Mouse (Mus musculus) left cerebral cortex, adult 8-10 months (tissue): ENCODE measurements at regions not wholly inside any gene's neighbourhood (a gene's known extent, or its start where the extent isn't known, plus 50 kb on each side); places are given as distances from the start of the nearest gene placed in this dataset.
"Not testable (repeated sequence)": the region's sequence is repeated elsewhere in the genome, so short reads cannot be mapped to it uniquely, and the experiment has no call there.

Experiments used
- DNase-seq, 2 experiments: peaks; one replicate each; pipeline ENCODE4 v3.0.0; 2022; ENCODE audit warnings: low spot score in 2 of 2

DNA sequence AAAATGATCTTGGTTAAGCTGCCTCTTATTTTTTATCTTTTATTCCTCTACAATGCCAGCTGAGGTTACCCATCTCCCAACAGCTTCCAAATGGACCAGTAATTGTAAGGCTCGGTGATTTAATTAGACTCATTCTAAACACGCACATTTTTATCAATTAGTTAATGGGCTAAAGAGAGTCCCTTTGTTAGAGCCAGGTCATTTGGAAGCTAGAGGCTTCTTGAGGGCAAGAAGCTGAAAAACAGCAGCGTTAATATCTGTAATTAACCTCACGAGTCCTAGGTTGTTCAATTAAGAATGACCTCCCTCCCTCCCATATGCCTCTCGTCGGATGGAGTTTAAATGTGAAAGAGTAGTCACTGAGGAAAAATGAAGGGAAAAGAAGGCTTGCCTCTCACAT lies 66.5 kb downstream of the Otx2 start:
- no peak for DNase-seq

DNA sequence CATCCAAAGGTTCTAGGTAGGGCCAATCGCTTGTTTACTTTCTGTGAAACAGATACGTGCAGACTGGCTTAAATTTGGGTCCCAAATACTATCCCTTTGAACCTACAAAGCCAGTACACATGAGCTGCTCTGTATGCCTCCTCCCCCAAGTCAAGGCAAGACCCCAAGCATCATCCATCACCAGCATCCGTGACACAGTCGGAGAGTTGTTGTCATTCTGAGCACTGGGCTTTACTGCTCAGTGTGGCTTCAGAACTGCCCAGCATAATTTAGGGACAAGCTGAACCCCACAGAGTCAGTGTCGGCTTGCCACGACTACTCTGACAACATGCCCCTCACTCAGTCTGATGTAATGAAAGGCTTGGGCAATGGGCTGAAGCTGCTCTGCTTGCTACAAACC lies 70.1 kb downstream of the Otx2 start:
- DNase-seq = no peak

DNA sequence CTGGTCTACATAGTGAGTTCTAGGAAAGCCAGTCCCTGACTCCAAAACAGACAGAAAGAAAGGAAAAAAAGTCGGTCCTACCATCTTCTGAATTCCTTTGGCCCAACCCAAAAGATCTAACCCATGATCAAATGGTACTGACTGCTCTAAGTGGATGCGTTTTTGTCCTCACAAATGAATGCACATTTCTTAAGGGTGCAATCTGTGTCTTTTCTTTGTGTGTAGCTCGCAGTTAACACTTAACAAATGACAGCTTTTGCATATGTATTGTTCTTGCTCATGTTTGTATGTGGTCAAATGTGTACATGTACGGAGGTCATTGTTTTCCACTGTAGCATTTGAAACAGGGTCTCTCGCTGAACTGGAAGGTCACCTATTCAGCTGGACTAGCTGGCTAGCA lies 79.3 kb downstream of the Otx2 start:
- no peak for DNase-seq

DNA sequence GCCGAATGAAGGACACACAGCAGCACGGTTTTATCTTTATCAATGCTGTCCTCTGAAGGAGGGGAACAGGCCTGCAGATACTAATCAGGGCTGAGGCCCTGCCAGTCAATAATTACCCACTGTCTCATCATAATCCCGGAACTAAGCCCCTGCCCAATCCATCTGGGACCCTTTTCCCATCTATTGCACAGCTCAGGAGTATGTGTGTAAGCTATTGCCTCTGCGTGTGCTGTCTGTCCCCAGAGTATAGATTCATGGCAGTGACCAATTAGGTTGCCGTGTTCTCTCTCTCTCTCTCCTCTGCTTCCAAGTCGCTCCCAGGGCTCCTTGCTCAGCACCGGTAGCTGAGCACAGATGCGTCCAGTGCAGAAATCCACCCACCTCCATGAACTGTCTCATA lies 80.3 kb downstream of the Otx2 start:
- no peak for DNase-seq

DNA sequence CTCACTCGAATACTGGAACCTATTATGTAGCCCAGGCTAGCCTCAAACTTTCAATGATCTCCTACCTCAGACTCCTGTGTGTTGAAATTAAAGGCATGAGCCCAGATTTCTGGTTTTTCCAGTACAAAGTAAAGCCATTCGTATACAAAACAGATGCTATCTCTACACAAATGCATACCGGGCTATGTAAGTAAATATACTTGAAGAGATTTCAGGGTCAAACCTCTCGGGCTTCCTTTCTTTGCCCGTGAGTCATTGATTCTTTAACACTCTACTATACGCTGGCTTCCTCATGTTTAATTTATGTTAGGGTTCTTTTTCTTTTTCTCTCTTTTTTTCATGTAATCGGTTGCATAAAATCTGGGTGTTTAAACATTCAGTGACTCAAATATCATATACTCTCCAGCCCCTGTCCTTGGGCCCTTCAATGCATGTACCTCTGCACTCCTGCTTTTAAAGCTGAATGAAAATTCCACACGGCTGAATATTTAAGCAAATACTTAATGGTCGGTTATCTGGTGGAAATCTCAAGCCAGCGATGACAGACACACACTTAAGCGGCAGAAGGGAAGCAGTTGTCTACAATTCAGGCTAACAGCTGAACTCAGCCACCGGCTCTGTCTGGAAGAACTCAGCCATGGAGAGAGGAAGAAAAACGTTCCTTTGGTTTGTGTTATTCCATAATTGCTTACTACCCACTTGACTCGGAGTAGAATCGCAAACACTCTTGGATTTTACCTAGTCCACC lies 82.0 kb downstream of the Otx2 start:
- DNase-seq = no peak

DNA sequence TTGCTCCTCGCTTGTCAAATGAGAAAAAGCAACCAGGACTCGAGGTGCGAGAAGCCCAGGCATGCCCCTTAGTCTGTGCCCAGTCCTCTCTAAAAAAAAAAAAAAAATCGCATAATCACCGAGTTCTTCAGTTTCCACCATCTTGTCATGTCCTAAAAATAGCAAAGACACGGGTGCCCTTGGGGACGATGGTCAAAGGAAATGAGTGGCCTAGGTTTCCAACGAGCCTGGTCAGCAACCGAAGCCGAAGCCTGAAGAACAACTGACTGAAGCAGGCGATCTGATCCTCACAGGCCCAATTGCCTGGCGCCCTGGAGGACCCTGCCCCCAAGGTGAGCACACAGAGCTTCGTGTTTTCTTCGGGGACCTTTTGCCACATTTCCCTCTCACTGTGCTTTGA lies 83.2 kb downstream of the Otx2 start:
- DNase-seq = no peak

DNA sequence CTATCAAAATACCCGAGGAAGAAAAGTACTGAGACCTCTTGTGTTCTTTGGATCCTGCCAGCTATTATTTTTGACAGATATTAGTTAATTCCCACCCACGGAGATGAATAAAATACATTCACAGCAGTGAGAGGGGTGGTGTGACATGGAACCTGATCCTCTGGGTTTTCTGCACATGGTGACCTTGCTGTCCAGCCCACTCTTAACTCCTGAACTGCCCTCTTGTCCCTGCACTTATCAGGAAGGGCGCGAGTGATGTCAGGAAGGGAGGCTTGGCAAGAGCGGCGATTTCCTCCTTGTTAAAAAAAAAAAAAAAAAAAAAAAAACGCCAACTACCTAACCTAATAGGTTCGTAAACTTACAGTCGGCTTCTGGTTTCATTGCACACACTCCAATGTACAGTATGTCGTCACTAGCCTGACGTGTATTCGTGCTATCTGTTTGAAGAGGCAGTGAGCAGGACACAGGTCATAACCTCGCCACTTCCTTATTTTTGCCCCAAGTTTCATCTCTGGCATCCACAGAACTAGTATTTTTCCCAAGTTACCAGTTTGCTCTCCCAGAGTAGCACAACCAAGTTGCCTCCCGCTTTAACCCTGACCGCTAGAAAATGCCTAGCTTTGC lies 83.8 kb downstream of the Otx2 start:
- no peak for DNase-seq

DNA sequence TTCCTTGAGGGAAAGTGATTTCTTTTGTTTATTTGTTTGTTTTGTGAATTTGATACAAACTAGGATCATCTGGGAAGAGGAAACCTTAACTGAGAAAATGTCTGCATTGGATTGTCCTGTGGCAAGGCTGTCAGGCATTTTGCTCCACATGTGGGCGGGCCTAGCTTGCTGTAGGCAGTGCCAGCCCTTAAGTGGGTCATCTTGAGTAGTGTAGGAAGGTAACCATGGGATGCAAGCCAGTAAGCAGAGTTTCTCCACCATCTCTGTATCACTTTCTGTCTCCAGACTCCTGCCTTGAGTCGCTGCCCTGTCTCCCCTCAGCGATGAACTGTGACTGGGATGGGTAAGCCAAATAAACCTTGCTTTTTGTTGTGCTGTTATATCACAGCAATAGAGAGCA lies 87.8 kb downstream of the Otx2 start:
- peak in 1 of 2 experiments; percentile 12 for DNase-seq

DNA sequence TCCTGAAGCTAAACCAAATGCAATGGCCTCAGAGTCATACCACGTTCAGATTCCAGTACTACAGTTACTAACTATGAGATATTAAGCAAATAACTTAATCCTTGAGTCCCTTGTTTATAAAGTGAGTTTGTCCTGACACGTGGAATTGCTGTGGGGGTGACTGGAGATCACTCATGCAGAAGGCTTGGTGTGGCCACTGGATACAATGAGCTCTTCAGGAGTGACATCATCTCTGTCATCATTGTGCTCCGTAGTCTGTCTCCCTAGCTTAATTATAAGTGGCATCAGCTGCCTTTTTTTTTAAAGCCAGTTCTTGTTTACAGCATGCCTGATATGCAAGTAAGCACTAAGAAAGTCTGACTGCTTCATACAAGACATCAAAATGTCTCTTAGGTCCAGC lies 89.0 kb downstream of the Otx2 start:
- DNase-seq = no peak

DNA sequence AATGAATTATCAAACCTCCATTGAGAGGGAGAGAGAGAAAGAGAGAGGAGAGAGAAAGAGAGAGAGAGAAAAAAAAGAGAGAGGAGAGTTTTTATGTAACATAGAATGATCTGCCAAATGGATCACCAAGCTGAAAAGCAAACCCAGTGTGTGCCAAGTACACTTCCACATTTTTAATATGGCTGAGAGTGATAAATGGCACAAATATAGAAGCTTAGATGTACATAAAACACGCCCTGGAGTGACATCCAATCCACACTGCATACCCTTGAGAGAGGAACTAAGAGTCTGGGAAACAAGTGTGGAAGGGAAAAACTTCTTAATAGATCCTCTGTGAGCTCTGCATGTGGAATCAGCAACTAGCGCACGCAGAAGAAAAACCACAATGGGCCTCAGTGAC lies 90.1 kb downstream of the Otx2 start:
- no peak for DNase-seq

DNA sequence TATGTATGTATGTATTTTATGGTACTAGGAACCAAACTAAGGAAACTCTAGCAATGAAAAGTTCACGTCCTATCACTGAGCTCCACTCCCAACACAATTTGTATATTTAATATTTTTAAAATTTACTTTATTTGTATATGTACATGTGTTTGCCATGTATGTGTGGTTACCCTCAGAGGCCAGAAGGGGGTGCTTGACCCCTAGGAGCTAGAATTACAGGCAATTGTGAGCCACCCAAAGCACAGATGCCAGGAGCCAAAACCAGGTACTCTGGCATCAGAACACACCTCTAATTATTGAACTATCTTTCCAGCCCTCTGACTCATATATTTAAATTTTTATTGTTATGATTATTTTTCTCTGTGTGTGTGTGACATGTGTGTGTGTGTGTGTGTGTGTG lies 91.5 kb downstream of the Otx2 start:
- no peak for DNase-seq

DNA sequence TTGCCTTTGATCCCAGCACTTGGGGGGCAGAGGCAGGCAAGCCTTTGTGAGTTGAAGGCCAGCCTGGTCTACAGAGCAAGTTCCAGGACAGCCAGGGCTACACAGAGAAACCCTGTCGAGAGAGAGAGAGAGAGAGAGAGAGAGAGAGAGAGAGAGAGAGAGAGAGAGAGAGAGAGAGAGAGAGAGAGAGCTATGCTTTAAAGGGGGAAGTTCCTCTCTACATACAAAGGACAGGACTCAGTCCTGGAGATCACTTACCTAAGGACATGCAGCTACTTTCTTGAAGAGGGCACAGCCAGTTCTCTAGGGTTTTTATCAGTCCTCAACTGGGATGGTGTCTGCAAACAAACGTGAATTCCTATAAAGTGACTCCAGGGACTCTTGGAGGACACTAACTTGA lies 92.3 kb downstream of the Otx2 start:
- not testable (repeated sequence) for DNase-seq

DNA sequence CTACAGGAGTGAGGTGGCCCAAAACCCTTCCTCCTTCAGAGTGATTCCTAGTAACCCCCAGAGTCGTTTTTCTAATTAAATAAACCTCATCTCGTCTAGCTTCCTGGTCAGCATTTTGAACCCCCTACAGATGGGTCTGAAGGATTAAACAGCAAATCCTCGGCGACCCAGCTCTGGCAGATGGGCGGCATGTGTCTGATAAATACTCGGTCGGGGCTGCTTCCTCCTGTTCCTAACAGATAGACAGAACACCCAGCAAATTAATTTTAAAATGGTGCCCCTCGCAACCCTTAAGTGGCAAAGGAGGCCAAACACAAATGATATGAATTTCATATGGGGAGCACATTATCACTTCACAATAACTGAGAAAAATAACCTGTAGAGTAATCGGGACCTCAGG lies 93.2 kb downstream of the Otx2 start:
- no peak for DNase-seq

DNA sequence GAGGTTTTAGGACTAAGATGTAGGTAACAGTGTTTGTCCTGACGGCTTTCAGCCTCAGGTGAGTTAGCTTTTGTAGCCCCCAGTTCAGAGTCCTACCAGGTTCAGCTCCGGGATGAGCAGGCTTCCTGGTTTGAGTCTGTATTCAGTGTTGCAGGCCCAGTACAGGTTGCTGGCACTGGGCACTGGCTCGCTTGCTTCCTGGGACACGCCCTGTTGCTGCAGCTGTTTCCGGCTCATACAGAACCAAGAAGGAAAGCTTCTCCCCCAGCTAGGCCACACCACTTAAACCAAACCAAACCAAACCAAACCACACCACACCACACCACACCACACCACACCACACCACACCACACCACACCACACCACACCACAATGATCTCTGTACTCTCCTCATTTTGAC lies 93.6 kb downstream of the Otx2 start:
- DNase-seq = no peak
